In genomic region chrX:97923956-97924355, GRCm38 (mm10) we compare ENCODE assay signal across 13 mouse cellular contexts.
A peak's percentile ranks its signal among the peaks of the same experiment; 100 is the strongest.
DNase-seq lines count a peak whose midpoint lies in the region; TF ChIP-seq lines count a peak whose summit lies in the region.
"Had no signal": no experiment of that assay in that cellular context is flagged by ENCODE, and none has a peak within 500 bp of the region (broad histone marks: within the 10 kb centered on the region; RNA-seq: fewer than 3 reads in every experiment).

No protein-coding gene starts in this region.

- TF ChIP-seq CTCF in lung, adult 2 months (IDR thresholded peaks at IDR 0.05; ENCODE audit: insufficient read depth, low read length): no peak

- WGBS in lung, adult 2 months: 60% methylated on average over 4 of the region's 4 CpGs

- no peaks in the 10 kb centered on the region for H3K4me1 ChIP-seq in lung, adult 2 months (ENCODE audit: control insufficient read depth, insufficient read depth, low read length)
- H3K4me1 ChIP-seq: midbrain, embryonic 12.5 days; stomach, embryonic 15.5 days had no signal

- DNase-seq in lung, adult 18-20 months: peak; percentile 4 to 21
- no peak for DNase-seq in lung, adult 2 months
- peak; percentile 57 for DNase-seq in gastrocnemius, adult 18-20 months (ENCODE audit: low spot score)
- DNase-seq in heart, postnatal 4 days: peak; percentile 38
- DNase-seq in lung, postnatal 36 days: peak; percentile 47
- DNase-seq in right cerebral cortex, adult 2 months (ENCODE audit: low spot score in 2 of 2): no peak
- DNase-seq in right cerebral cortex, postnatal 10 days (ENCODE audit: low spot score in 2 of 2): no peak
- DNase-seq in cerebellum, postnatal 14 days: no peak
- DNase-seq: cerebellum, postnatal 10 days; liver, postnatal 0 days; right cerebral cortex, postnatal 25 days had no signal

- no peak for TF ChIP-seq POLR2A in lung, adult 2 months (IDR thresholded peaks at IDR 0.05; ENCODE audit: borderline replicate concordance, extremely low read depth, low read depth, low read length)

- H3K4me3 ChIP-seq in lung, adult 2 months (replicated peaks; ENCODE audit: extremely low read depth, low read depth, low read length): no peak overlapping the region
- H3K4me3 ChIP-seq: midbrain, embryonic 12.5 days; stomach, embryonic 15.5 days had no signal

Comparison
In these comparisons a context has a peak if more than half of its experiments do, and no peak if none do; other contexts are left out.
1. DNase-seq: peak in lung, adult 18-20 months (2 of 2), gastrocnemius, adult 18-20 months (single experiment), heart, postnatal 4 days (single experiment) and lung, postnatal 36 days (single experiment); none in lung, adult 2 months (single experiment), right cerebral cortex, adult 2 months (0 of 2), right cerebral cortex, postnatal 10 days (0 of 2) and cerebellum, postnatal 14 days (0 of 2).